Mouse (Mus musculus) WW6 (cell line): ENCODE data around the gene Mrps22.

Source experiments
- DNase-seq: peaks from one replicate; pipeline ENCODE4 v3.0.0-alpha.2; 2013; ENCODE audit warnings: low read depth, low spot score

The Mrps22 gene

DNA sequence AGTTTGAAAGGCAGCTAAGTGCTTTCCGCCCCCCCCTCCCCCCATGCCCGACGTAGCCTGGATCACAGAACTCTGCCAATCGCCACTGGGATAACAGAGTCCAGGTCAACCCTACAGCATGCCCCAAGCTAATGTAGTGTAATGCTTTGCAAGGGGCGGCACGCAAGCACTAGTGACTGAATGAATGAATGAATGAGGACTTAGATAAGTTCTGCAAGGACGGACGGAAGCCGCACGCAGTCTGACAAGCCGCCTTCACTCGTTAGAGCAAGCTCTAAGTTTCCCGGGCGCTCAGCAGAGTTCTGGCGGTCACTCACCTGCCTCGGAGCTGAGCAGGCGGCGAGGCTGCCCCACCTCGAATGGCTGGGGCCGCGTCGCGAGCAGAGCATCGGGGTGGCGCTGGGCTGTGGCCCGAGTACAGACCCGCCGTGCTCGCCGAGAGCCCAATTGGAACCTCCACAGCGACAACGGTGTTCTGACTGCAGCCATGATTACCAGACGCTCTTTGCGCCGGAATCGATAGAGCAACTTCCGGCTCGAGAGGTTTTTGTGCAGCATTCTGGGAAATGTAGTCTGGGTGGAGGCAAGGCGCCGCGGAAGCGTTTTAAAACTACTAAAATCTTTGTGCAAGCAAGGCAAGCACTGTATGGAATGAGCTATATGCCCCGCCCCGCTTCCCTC, at the start of gene Mrps22:
Gene Mrps22, minus strand, starts transcription at position 505 of the 681 bp plus-strand sequence.
- DNase-seq, result peak; percentile 65

- no peak for DNase-seq
These were observed 49.1 kb upstream of the Mrps22 start for GRCm38 (mm10) chr9:98650547-98650946.

GRCm38 (mm10) chr9:98647418-98647817, 46.0 kb upstream of the Mrps22 start:
- no peak for DNase-seq

GRCm38 (mm10) chr9:98645750-98646149, 44.3 kb upstream of the Mrps22 start:
- DNase-seq, result peak; percentile 18

DNA sequence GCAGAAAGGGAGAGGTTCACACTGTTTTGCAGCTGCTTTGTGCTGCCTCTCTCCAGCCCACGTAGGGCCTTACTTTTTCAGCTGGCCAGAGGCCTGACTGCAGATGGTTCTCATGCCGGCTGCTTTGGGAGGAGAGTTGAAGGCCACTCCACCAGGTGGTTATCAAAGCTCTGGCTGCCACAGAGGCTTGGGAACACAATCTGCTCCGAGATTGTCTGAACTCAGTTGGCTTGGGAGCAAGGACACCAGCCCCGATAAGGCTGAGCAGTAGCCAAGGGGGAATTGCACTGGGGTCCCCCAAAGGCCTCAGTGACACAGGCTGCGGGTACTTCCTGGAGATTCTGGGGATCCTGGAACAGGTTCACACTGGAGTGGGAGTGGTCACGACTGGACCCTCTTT, 40.7 kb upstream of the Mrps22 start:
- DNase-seq, result no peak

GRCm38 (mm10) chr9:98633287-98634162, 32.1 kb upstream of the Mrps22 start:
- no peak for DNase-seq

- DNase-seq, result no peak
These were observed 27.0 kb upstream of the Mrps22 start for GRCm38 (mm10) chr9:98628480-98628879.

GRCm38 (mm10) chr9:98604896-98605295, 3.4 kb upstream of the Mrps22 start:
- no peak for DNase-seq

DNA sequence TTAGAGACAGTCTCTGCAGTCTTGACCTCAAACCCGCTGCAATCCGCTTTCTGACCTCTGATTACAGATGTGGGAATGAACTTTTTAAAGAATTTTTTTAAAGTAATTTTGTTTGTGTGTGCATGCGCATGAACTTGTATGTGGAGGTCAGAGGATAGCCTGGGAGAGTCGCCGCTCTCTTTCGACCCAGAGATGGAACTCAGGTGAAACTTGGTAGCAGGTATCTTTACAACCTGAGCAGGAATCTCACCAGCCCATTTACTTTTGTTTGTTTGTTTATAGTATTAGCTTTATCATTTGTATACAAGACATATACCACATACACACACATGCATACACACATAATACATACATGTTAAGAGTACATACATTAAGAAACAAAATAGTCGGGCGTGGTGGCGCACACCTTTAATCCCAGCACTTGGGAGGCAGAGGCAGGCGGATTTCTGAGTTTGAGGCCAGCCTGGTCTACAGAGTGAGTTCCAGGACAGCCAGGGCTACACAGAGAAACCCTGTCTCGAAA, 438 bp upstream of the Mrps22 start:
- no peak for DNase-seq

GRCm38 (mm10) chr9:98600094-98600493, 1.4 kb downstream of the Mrps22 start:
- no peak for DNase-seq

DNA sequence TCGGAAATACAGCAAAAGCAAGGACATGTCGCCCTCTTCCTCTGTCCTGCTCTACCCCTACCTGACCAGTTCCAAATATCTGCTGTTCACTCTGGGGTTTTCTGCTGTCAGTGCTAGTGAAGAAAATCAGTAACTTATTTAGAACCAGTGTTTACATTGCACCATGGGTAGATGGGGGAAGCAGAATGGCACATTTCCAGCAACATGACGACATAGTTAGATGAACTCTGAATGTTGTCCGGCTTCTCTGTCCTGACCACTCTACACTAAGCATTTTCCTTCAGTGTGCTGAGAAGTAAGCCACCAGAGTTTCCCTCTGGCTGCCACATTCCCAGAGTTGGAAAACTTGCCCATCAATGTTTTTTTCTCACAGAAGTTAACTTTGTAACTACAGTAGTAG, 17.6 kb downstream of the Mrps22 start:
- no peak for DNase-seq

DNA sequence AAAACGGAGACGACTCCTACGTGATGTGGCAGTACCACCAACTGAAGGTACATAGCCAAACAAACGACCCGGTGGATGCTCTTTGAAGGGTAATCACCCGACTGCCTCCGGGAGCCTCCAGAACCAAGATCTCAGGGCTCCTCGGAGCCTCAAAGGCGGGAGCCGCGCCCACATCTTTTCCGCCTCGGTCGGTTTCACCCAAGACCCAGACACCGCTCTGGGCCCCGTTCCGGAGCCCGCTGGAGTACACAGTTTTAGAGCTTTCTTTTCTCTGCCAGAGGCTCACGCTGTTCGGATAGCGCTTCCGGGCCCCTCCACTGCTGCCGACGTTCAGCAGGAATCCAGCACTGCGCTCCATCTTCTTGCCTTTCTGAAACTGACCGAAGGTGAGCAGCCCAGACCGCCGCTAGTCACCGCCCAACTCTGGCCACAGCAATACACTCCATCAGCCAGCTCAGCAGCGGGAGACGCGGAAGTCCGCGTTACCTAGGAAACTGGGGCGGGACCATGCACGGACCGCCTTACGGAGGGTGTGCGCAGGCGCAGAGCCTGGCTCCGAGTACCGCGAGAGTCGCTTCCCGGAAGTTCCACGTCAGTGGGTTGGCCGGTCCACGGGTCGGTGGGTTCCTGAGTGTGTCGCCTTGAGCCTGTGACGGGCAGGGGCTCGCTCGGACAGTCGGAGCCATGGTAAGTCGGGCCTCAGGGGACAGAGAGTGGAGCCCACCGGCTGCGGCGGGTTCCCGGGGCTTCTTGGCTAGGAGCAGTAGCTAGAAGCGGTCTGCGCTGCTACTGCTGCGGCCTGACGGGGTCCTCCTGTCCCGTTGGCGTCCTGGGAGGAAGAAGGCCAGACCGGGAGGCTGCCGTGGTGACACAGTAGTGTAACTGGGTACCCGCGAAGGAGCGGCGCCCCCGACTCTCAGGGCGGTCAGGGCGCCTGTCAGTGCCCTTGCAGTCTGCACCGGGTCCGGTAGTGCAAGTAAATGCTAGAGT, 38.0 kb downstream of the Mrps22 start, which contains the start of gene Copb2:
Gene Copb2, plus strand, starts transcription at position 585 of the 990 bp plus-strand sequence.
- peak; percentile 92 for DNase-seq

GRCm38 (mm10) chr9:98544042-98544441, 57.4 kb downstream of the Mrps22 start:
- DNase-seq, result no peak
